In the genomic region with DNA sequence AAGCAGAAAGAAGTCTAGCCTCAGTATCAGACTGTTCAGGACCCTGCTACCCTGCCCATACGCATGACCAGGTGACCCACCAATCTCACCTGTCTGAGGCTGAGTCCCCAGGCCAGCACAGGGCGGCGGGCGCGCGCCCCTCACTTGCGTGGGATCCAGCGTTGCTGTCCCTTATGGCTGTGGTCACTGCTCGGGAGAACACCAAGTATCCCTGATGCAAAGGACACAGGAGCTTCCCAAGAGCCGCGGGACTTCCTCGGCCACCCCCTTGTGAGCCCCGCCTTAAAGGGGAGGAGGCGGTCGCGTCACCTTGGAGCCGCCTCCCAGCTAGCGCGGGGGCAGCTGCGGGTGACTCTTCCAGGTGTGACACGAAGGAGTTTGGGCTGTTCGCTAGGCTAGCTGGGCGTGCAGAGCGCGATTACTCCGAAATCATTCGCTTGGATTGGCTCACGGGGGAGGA, we compare ENCODE assay signal across 7 mouse cellular contexts. TPM values are rescaled to one million over a fixed set of nuclear protein-coding genes. Genes with fewer than 3 reads are reported as not detected.
A peak's percentile ranks its signal among the peaks of the same experiment; 100 is the strongest.
DNase-seq lines count a peak whose midpoint lies in the region; ATAC-seq and TF ChIP-seq lines count a peak whose summit lies in the region.

A gene (minus strand): TSS at position 227 of the 460 bp plus-strand sequence.

- peak within 1 kb of the TSS; percentile 96 for H3K4me2 ChIP-seq in intestine, postnatal 0 days (replicated peaks; ENCODE audit: low read depth)
- H3K4me2 ChIP-seq in liver, embryonic 11.5 days = peak within 1 kb of the TSS; percentile 91

- peak within 1 kb of the TSS; percentile 55 for H3K9ac ChIP-seq in intestine, postnatal 0 days (ENCODE audit: low read depth, low read length)
- 0 out of 2 replicates have a peak within 1 kb of the TSS, but pooled peaks have one; percentile 26 for H3K9ac ChIP-seq in liver, embryonic 11.5 days (ENCODE audit: low read depth, low read length)

- no peak for TF ChIP-seq CTCF in cortical plate, adult 2 months (IDR thresholded peaks at IDR 0.05; ENCODE audit: extremely low read depth, insufficient read depth, low read length)
- TF ChIP-seq CTCF in intestine, postnatal 0 days (IDR thresholded peaks at IDR 0.05; ENCODE audit: low read depth) = no peak

- H3K9me3 ChIP-seq in intestine, postnatal 0 days (ENCODE audit: control insufficient read depth) = no peaks in the 10 kb centered on the region
- no peaks in the 10 kb centered on the region for H3K9me3 ChIP-seq in liver, embryonic 11.5 days (ENCODE audit: control insufficient read depth, low read length)

- peak; percentile 89 for DNase-seq in T-cell, adult 2 months (ENCODE audit: low spot score)
- peak; percentile 94 for DNase-seq in heart, adult 11 months
- DNase-seq in liver, embryonic 11.5 days (ENCODE audit: low spot score) = peak; percentile 61
- DNase-seq in naive thymus-derived CD4-positive, alpha-beta T cell, adult 2 months (ENCODE audit: low read depth) = peak; percentile 91
- DNase-seq in splenic B cell, adult 2 months (ENCODE audit: low read depth, low spot score) = peak; percentile 83

- TF ChIP-seq POLR2A in cortical plate, adult 2 months (IDR thresholded peaks at IDR 0.05; ENCODE audit: extremely low read depth, insufficient read depth, low read length) = no peak

- ATAC-seq in intestine, postnatal 0 days = peak; percentile 99
- ATAC-seq in liver, embryonic 11.5 days (replicated peaks; ENCODE audit: low FRiP score) = peak; percentile 71

- no peaks in the 10 kb centered on the region for H3K27me3 ChIP-seq in intestine, postnatal 0 days (replicated peaks; ENCODE audit: control insufficient read depth, insufficient read depth, low read length)
- H3K27me3 ChIP-seq in liver, embryonic 11.5 days (replicated peaks; ENCODE audit: control insufficient read depth, insufficient read depth, low read length) = 0 out of 2 replicates have a peak, but pooled peaks cover 2% of the 10 kb centered on the region
- no peaks in the 10 kb centered on the region for H3K27me3 ChIP-seq in splenic B cell, adult 2 months (ENCODE audit: control insufficient read depth, insufficient read depth, low read length, poor library complexity, severe bottlenecking)

- H3K36me3 ChIP-seq in intestine, postnatal 0 days (ENCODE audit: control insufficient read depth, insufficient read depth) = no peaks in the 10 kb centered on the region
- H3K36me3 ChIP-seq in liver, embryonic 11.5 days (ENCODE audit: control insufficient read depth, insufficient read depth, low read length) = no peaks in the 10 kb centered on the region
- no peaks in the 10 kb centered on the region for H3K36me3 ChIP-seq in splenic B cell, adult 2 months (ENCODE audit: control insufficient read depth, insufficient read depth, low read length, poor library complexity, severe bottlenecking)

- under 1% methylated on average over 28 of the region's 28 CpGs for WGBS in intestine, postnatal 0 days
- under 1% methylated on average over 28 of the region's 28 CpGs for WGBS in liver, embryonic 11.5 days

- no peaks in the 10 kb centered on the region for H3K4me1 ChIP-seq in cortical plate, adult 2 months (ENCODE audit: control insufficient read depth, insufficient read depth, low read length)
- 0 out of 2 replicates have a peak, but pooled peaks cover 6% of the 10 kb centered on the region for H3K4me1 ChIP-seq in intestine, postnatal 0 days (replicated peaks; ENCODE audit: control insufficient read depth, insufficient read depth, low read length)
- H3K4me1 ChIP-seq in liver, embryonic 11.5 days (replicated peaks; ENCODE audit: control insufficient read depth, insufficient read depth, low read length) = no peaks in the 10 kb centered on the region; the same call in 1 of the 2 replicates

- peak within 1 kb of the TSS; percentile 43 for H3K4me3 ChIP-seq in cortical plate, adult 2 months (ENCODE audit: insufficient read depth, low read length)
- H3K4me3 ChIP-seq in intestine, postnatal 0 days (ENCODE audit: low read depth, low read length) = peak within 1 kb of the TSS; percentile 54
- H3K4me3 ChIP-seq in liver, embryonic 11.5 days (ENCODE audit: low read depth, low read length) = peak within 1 kb of the TSS; percentile 54

- H3K27ac ChIP-seq in cortical plate, adult 2 months (ENCODE audit: insufficient read depth, low read length) = no peak within 1 kb of the TSS
- H3K27ac ChIP-seq in intestine, postnatal 0 days (ENCODE audit: low read depth, low read length) = no peak within 1 kb of the TSS
- H3K27ac ChIP-seq in liver, embryonic 11.5 days (ENCODE audit: low read depth, low read length) = no peak within 1 kb of the TSS

RNA-seq across cellular contexts. Expression of the gene that starts here (rescaled TPM):
- polyA plus RNA-seq in cortical plate, adult 2 months (2012; rRNA removed) = 0.73 and 0.81 TPM in 2 replicates
- polyA plus RNA-seq in intestine, postnatal 0 days (2015; fragmentation: Nextera tagmentation; extraction: Ambion mirVana) = 0.85 and 0.89 TPM in 2 replicates
- 0.26 and 0.33 TPM in 2 replicates for polyA plus RNA-seq in liver, embryonic 11.5 days (2014; fragmentation: Nextera tagmentation; extraction: Ambion mirVana)

Comparison
In these comparisons a context has a peak if more than half of its experiments do, and no peak if none do; other contexts are left out.
1. Peak in ATAC-seq, H3K4me3 ChIP-seq, H3K9ac ChIP-seq and H3K4me2 ChIP-seq in intestine, postnatal 0 days; RNA of the gene not detected or under 1 TPM.
2. Peak in DNase-seq, ATAC-seq, H3K4me3 ChIP-seq, H3K9ac ChIP-seq and H3K4me2 ChIP-seq in liver, embryonic 11.5 days; RNA of the gene not detected or under 1 TPM.